Mouse (Mus musculus) duodenum, adult 2 months (tissue): ENCODE results near the gene Tmem53. TPM values are rescaled to one million over a fixed set of nuclear protein-coding genes. Genes with fewer than 3 reads are reported as not detected.

ENCODE experiments used
- polyA plus RNA-seq: library from polyadenylated mRNA; depleted of rRNA; stranded (reverse); fragments of >200 nt; gene quantifications from 2 replicates; pipeline ENCODE4 v1.2.3, GENCODE M21; 2012; ENCODE audit warnings: low replicate concordance; rRNA removed

The Tmem53 gene
- polyA plus RNA-seq = 22.6 and 33.8 TPM in 2 replicates

GRCm38 (mm10) chr4:117251801-117252316 lies at the start of gene Tmem53, which contains the start of gene Armh1:
Gene Tmem53, plus strand, starts transcription at chr4:117251951.
Gene Armh1, minus strand, starts transcription at chr4:117252125.

Other genes with a start within 250 kb of the Tmem53 start
- gene Eif2b3, start 232.5 kb upstream of the Tmem53 start, polyA plus RNA-seq = 0.50 and 0.83 TPM in 2 replicates
- 3.8 and 4.3 TPM in 2 replicates for gene Ptch2, start 155.9 kb upstream of the Tmem53 start, polyA plus RNA-seq
- gene Btbd19, start 126.2 kb upstream of the Tmem53 start, polyA plus RNA-seq = 3.5 and 4.0 TPM in 2 replicates
- gene Tctex1d4, start 125.2 kb upstream of the Tmem53 start, polyA plus RNA-seq = 0.62 and 0.82 TPM in 2 replicates
- gene Plk3, start 118.0 kb upstream of the Tmem53 start, polyA plus RNA-seq = 20.8 and 33.5 TPM in 2 replicates
- 133 and 199 TPM in 2 replicates for gene Rps8, start 95.7 kb upstream of the Tmem53 start, polyA plus RNA-seq
- 1.1 and 2.2 TPM in 2 replicates for gene Kif2c, start 69.3 kb upstream of the Tmem53 start, polyA plus RNA-seq
- gene Armh1, start 174 bp downstream of the Tmem53 start, polyA plus RNA-seq = 0.06 TPM in 1 of 2 replicates, not detected in the other
- gene Rnf220, start 245.1 kb downstream of the Tmem53 start, polyA plus RNA-seq = 51.2 and 58.6 TPM in 2 replicates